Mouse (Mus musculus) C2C12 (cell line): ENCODE data around the gene Apba3.

Experiments used
- CEBPB ChIP-seq: IDR thresholded peaks from one replicate; pipeline ENCODE4 v1.6.1; 2011; ENCODE audit warnings: low read depth, mild to moderate bottlenecking, control low read depth, moderate library complexity
- CTCF ChIP-seq: IDR thresholded peaks from one replicate; pipeline ENCODE4 v1.5.1; 2011; ENCODE audit not compliant: control insufficient read depth, insufficient read depth, insufficient read length
- FOSL1 ChIP-seq: IDR thresholded peaks from one replicate; pipeline ENCODE4 v1.8.0; 2011; ENCODE audit warnings: mild to moderate bottlenecking, low read length; ENCODE audit not compliant: poor library complexity, insufficient read depth, severe bottlenecking
- MAX ChIP-seq: IDR thresholded peaks from one replicate; pipeline ENCODE4 v1.6.1; 2011; ENCODE audit warnings: mild to moderate bottlenecking, control low read depth
- MYOD1 ChIP-seq: IDR thresholded peaks from one replicate; pipeline ENCODE4 v1.6.1; 2011; ENCODE audit warnings: low read depth; ENCODE audit not compliant: control insufficient read depth, insufficient read length
- USF1 ChIP-seq: IDR thresholded peaks from one replicate; pipeline ENCODE4 v1.6.1; 2011; ENCODE audit warnings: low read depth, mild to moderate bottlenecking, control low read depth, moderate library complexity

- no peak for TF ChIP-seq CTCF
- no peak for TF ChIP-seq USF1
- TF ChIP-seq CEBPB = no peak
- no peak for TF ChIP-seq MAX
- no peak for TF ChIP-seq MYOD1
- TF ChIP-seq FOSL1 = no peak
Measured at GRCm38 (mm10) chr10:81247804-81248203, 19.0 kb upstream of the Apba3 start.
